In the genomic region with DNA sequence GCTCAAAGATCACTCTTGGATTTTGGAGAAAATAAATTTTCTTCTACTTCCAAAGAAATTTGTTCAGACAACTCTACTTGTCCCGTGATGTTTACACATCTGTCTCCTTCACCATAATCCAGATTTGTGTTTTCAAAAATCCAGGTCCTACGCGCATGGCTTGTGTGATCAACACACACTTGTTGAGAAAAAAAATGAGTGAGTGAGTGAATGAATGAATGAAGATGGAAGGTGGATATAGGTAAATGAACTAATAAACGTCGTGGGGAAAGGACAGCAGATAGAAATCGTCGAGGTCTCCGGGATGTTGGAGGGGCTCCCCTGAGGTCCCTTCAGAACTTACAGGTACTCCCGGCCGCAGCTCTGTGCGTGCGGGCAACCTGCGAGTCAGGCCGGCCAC, we compare ENCODE assay signal across 8 mouse cellular contexts. TPM values are rescaled to one million over a fixed set of nuclear protein-coding genes. Genes with fewer than 3 reads are reported as not detected.
DNase-seq lines count a peak whose midpoint lies in the region; ATAC-seq and TF ChIP-seq lines count a peak whose summit lies in the region.

No protein-coding gene starts in this region.

- peak overlapping the region; percentile 85 for H3K9ac ChIP-seq in kidney, embryonic 14.5 days (ENCODE audit: low read depth, low read length)
- peak overlapping the region; percentile 66 for H3K9ac ChIP-seq in hindbrain, embryonic 15.5 days
- H3K9ac ChIP-seq in midbrain, embryonic 14.5 days (replicated peaks; ENCODE audit: low read length): peak overlapping the region; percentile 72

- H3K9me3 ChIP-seq in kidney, embryonic 14.5 days (ENCODE audit: control insufficient read depth, low read length): no peaks in the 10 kb centered on the region
- no peaks in the 10 kb centered on the region for H3K9me3 ChIP-seq in hindbrain, embryonic 15.5 days
- H3K9me3 ChIP-seq in midbrain, embryonic 14.5 days (ENCODE audit: control insufficient read depth, low read length): no peaks in the 10 kb centered on the region

- WGBS in kidney, embryonic 14.5 days: under 1% methylated on average over 14 of the region's 14 CpGs
- under 1% methylated on average over 14 of the region's 14 CpGs for WGBS in hindbrain, embryonic 15.5 days
- WGBS in midbrain, embryonic 14.5 days: under 1% methylated on average over 14 of the region's 14 CpGs

- peaks cover 25% of the 10 kb centered on the region for H3K36me3 ChIP-seq in kidney, embryonic 14.5 days (ENCODE audit: control insufficient read depth, insufficient read depth, low read length)
- H3K36me3 ChIP-seq in hindbrain, embryonic 15.5 days: peaks cover 6% of the 10 kb centered on the region
- peaks cover 16% of the 10 kb centered on the region for H3K36me3 ChIP-seq in midbrain, embryonic 14.5 days (ENCODE audit: control insufficient read depth, insufficient read depth, low read length)

- ATAC-seq in kidney, embryonic 14.5 days (ENCODE audit: low FRiP score, low TSS enrichment): no peak; the same call in none of the 2 replicates
- ATAC-seq in hindbrain, embryonic 15.5 days (ENCODE audit: low FRiP score, low read depth): peak; percentile 2; the same call in 1 of the 2 replicates
- no peak for ATAC-seq in midbrain, embryonic 14.5 days (ENCODE audit: low FRiP score, low TSS enrichment)
- no peak for ATAC-seq in CD4-positive, CD25-positive, alpha-beta regulatory T cell, adult 4 months
- no peak for ATAC-seq in erythroid progenitor cell, adult 5-6 weeks (replicated peaks; ENCODE audit: low FRiP score, poor library complexity, severe bottlenecking)

- H3K27ac ChIP-seq in kidney, embryonic 14.5 days (ENCODE audit: low read depth, low read length): peak overlapping the region; percentile 100
- peak overlapping the region; percentile 97 for H3K27ac ChIP-seq in bone marrow macrophage, adult 2 months (ENCODE audit: insufficient read depth, low read depth, low read length)
- peak overlapping the region; percentile 97 for H3K27ac ChIP-seq in hindbrain, embryonic 15.5 days (replicated peaks)
- peak overlapping the region; percentile 94 for H3K27ac ChIP-seq in midbrain, embryonic 14.5 days (replicated peaks; ENCODE audit: low read depth, low read length)

- no peak for TF ChIP-seq CTCF in bone marrow macrophage, adult 2 months (IDR thresholded peaks at IDR 0.05; ENCODE audit: low read depth, low read length)

- TF ChIP-seq POLR2A in bone marrow macrophage, adult 2 months (IDR thresholded peaks at IDR 0.05; ENCODE audit: borderline replicate concordance, low read depth, low read length): no peak

- H3K4me2 ChIP-seq in kidney, embryonic 14.5 days (replicated peaks; ENCODE audit: low read depth, low read length): peak overlapping the region; percentile 83
- H3K4me2 ChIP-seq in hindbrain, embryonic 15.5 days: peak overlapping the region; percentile 78
- H3K4me2 ChIP-seq in midbrain, embryonic 14.5 days (ENCODE audit: low read length): peak overlapping the region; percentile 72

- peaks cover 32% of the 10 kb centered on the region for H3K4me1 ChIP-seq in kidney, embryonic 14.5 days (ENCODE audit: control insufficient read depth, insufficient read depth, low read length)
- peaks cover 29% of the 10 kb centered on the region for H3K4me1 ChIP-seq in bone marrow macrophage, adult 2 months (ENCODE audit: control insufficient read depth, insufficient read depth, low read length)
- peaks cover 38% of the 10 kb centered on the region for H3K4me1 ChIP-seq in hindbrain, embryonic 15.5 days (replicated peaks)
- H3K4me1 ChIP-seq in midbrain, embryonic 14.5 days (ENCODE audit: control insufficient read depth, insufficient read depth, low read length): peaks cover 20% of the 10 kb centered on the region

- H3K27me3 ChIP-seq in kidney, embryonic 14.5 days (ENCODE audit: control insufficient read depth, insufficient read depth, low read length): no peaks in the 10 kb centered on the region
- H3K27me3 ChIP-seq in hindbrain, embryonic 15.5 days: no peaks in the 10 kb centered on the region
- H3K27me3 ChIP-seq in midbrain, embryonic 14.5 days (ENCODE audit: control insufficient read depth, insufficient read depth, low read length): no peaks in the 10 kb centered on the region

- peak overlapping the region; percentile 79 for H3K4me3 ChIP-seq in kidney, embryonic 14.5 days (ENCODE audit: low read length)
- peak overlapping the region; percentile 78 for H3K4me3 ChIP-seq in bone marrow macrophage, adult 2 months (ENCODE audit: insufficient read depth, low read length)
- H3K4me3 ChIP-seq in hindbrain, embryonic 15.5 days: peak overlapping the region; percentile 80
- peak overlapping the region; percentile 82 for H3K4me3 ChIP-seq in midbrain, embryonic 14.5 days (replicated peaks; ENCODE audit: low read depth, low read length)

- no peak for DNase-seq in kidney, adult 9 months
- DNase-seq in midbrain, embryonic 14.5 days: no peak
- no peak for DNase-seq in adrenal gland, postnatal 36 days

RNA-seq across cellular contexts. Expression of a gene that starts 0.6 kb away (rescaled TPM):
- polyA plus RNA-seq in kidney, embryonic 14.5 days (2014; fragmentation: Nextera tagmentation; extraction: Ambion mirVana): 161 and 169 TPM in 2 replicates
- polyA plus RNA-seq in bone marrow macrophage, adult 2 months (2012; ENCODE audit: insufficient read depth, insufficient read length, missing spikeins): 16.9 and 25.5 TPM in 2 replicates
- polyA plus RNA-seq in hindbrain, embryonic 15.5 days (2015; fragmentation: Nextera tagmentation; extraction: Ambion mirVana): 105 and 108 TPM in 2 replicates
- 112 and 114 TPM in 2 replicates for polyA plus RNA-seq in midbrain, embryonic 14.5 days (2014; fragmentation: Nextera tagmentation; extraction: Ambion mirVana)
- total RNA-seq in adrenal gland, postnatal 36 days (2021): 10 to 100 TPM; 20.4 to 25.3 TPM
- polyA plus RNA-seq in CD4-positive, CD25-positive, alpha-beta regulatory T cell, adult 4 months (2017; shearing (Covaris generic)): 100 to 1,000 TPM in 1 of 2 experiments, 10 to 100 TPM in 1; 72.7 to 101 TPM
- 43.6 TPM in 2 replicates for total RNA-seq in erythroid progenitor cell, adult 5-6 weeks (2015; ENCODE audit: low replicate concordance)
- 13.3 and 27.9 TPM in 2 replicates for total RNA-seq in erythroid progenitor cell, adult 5-6 weeks (2017; ENCODE audit: low replicate concordance)

RNA-seq across cellular contexts. Expression of a gene that starts 5.2 kb away (rescaled TPM):
- polyA plus RNA-seq in kidney, embryonic 14.5 days (2014; fragmentation: Nextera tagmentation; extraction: Ambion mirVana): 59.8 and 63.3 TPM in 2 replicates
- 82.6 and 105 TPM in 2 replicates for polyA plus RNA-seq in bone marrow macrophage, adult 2 months (2012; ENCODE audit: insufficient read depth, insufficient read length, missing spikeins)
- polyA plus RNA-seq in hindbrain, embryonic 15.5 days (2015; fragmentation: Nextera tagmentation; extraction: Ambion mirVana): 112 and 121 TPM in 2 replicates
- polyA plus RNA-seq in midbrain, embryonic 14.5 days (2014; fragmentation: Nextera tagmentation; extraction: Ambion mirVana): 117 and 122 TPM in 2 replicates
- total RNA-seq in adrenal gland, postnatal 36 days (2021): 100 to 1,000 TPM; 112 to 130 TPM
- polyA plus RNA-seq in CD4-positive, CD25-positive, alpha-beta regulatory T cell, adult 4 months (2017; shearing (Covaris generic)): 100 to 1,000 TPM in 1 of 2 experiments, 10 to 100 TPM in 1; 98.0 to 123 TPM
- total RNA-seq in erythroid progenitor cell, adult 5-6 weeks (2015; ENCODE audit: low replicate concordance): 24.7 and 32.8 TPM in 2 replicates
- 29.2 and 38.0 TPM in 2 replicates for total RNA-seq in erythroid progenitor cell, adult 5-6 weeks (2017; ENCODE audit: low replicate concordance)

RNA-seq across cellular contexts. Expression of a gene that starts 25.4 kb away (rescaled TPM):
- 11.3 and 12.3 TPM in 2 replicates for polyA plus RNA-seq in kidney, embryonic 14.5 days (2014; fragmentation: Nextera tagmentation; extraction: Ambion mirVana)
- polyA plus RNA-seq in bone marrow macrophage, adult 2 months (2012; ENCODE audit: insufficient read depth, insufficient read length, missing spikeins): 0.12 TPM in 2 replicates
- polyA plus RNA-seq in hindbrain, embryonic 15.5 days (2015; fragmentation: Nextera tagmentation; extraction: Ambion mirVana): 41.1 and 42.6 TPM in 2 replicates
- 27.6 and 32.6 TPM in 2 replicates for polyA plus RNA-seq in midbrain, embryonic 14.5 days (2014; fragmentation: Nextera tagmentation; extraction: Ambion mirVana)
- total RNA-seq in adrenal gland, postnatal 36 days (2021): under 1 TPM; 0.17 to 0.76 TPM
- polyA plus RNA-seq in CD4-positive, CD25-positive, alpha-beta regulatory T cell, adult 4 months (2017; shearing (Covaris generic)): 1 to 10 TPM; 2.2 to 2.3 TPM
- not detected in 2 replicates for total RNA-seq in erythroid progenitor cell, adult 5-6 weeks (2015; ENCODE audit: low replicate concordance)
- 0.13 TPM in 1 of 2 replicates, not detected in the other for total RNA-seq in erythroid progenitor cell, adult 5-6 weeks (2017; ENCODE audit: low replicate concordance)

RNA-seq across cellular contexts. Expression of a gene that starts 54.1 kb away (rescaled TPM):
- 0.32 and 0.90 TPM in 2 replicates for polyA plus RNA-seq in kidney, embryonic 14.5 days (2014; fragmentation: Nextera tagmentation; extraction: Ambion mirVana)
- 0.41 TPM in 1 of 2 replicates, not detected in the other for polyA plus RNA-seq in bone marrow macrophage, adult 2 months (2012; ENCODE audit: insufficient read depth, insufficient read length, missing spikeins)
- polyA plus RNA-seq in hindbrain, embryonic 15.5 days (2015; fragmentation: Nextera tagmentation; extraction: Ambion mirVana): 2.1 and 2.3 TPM in 2 replicates
- polyA plus RNA-seq in midbrain, embryonic 14.5 days (2014; fragmentation: Nextera tagmentation; extraction: Ambion mirVana): 1.3 and 2.8 TPM in 2 replicates
- total RNA-seq in adrenal gland, postnatal 36 days (2021): 10 to 100 TPM; 29.3 to 50.8 TPM
- polyA plus RNA-seq in CD4-positive, CD25-positive, alpha-beta regulatory T cell, adult 4 months (2017; shearing (Covaris generic)): under 1 TPM; 0.44 to 0.57 TPM
- total RNA-seq in erythroid progenitor cell, adult 5-6 weeks (2015; ENCODE audit: low replicate concordance): 1.1 and 1.3 TPM in 2 replicates
- 3.4 and 3.7 TPM in 2 replicates for total RNA-seq in erythroid progenitor cell, adult 5-6 weeks (2017; ENCODE audit: low replicate concordance)
